Mouse (Mus musculus) kidney, adult 8-10 months (tissue): ENCODE measurements around the gene Gpank1.
A peak's percentile ranks its signal among the peaks of the same experiment; 100 is the strongest.
"Not testable (repeated sequence)": the region's sequence is repeated elsewhere in the genome, so short reads cannot be mapped to it uniquely, and the experiment has no call there.

Source experiments
- DNase-seq, 2 experiments: peaks; one replicate each; pipeline ENCODE4 v3.0.0; 2022

Gpank1 gene

GRCm38 (mm10) chr17:35100196-35100765, 21.0 kb upstream of the Gpank1 start:
- DNase-seq = no peak

DNA sequence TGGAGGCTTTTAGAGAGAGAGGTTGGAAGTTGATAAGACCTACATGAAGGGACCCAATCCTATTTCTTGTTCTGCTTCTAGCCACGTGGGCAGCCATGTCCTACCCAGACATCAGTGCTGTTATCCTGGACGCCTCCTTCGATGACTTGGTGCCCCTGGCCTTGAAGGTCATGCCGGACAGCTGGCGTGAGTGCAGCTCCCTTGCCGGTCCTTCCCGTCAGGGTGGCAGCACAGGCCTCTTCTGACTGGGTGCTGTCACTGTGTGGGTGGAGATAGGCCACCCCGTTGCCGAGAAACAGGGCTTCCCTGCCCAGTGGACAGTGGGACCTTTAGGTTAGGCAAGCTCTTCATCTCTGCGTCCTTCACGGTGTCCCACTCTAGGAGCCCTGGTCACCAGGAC, 20.1 kb upstream of the Gpank1 start:
- DNase-seq = no peak

DNA sequence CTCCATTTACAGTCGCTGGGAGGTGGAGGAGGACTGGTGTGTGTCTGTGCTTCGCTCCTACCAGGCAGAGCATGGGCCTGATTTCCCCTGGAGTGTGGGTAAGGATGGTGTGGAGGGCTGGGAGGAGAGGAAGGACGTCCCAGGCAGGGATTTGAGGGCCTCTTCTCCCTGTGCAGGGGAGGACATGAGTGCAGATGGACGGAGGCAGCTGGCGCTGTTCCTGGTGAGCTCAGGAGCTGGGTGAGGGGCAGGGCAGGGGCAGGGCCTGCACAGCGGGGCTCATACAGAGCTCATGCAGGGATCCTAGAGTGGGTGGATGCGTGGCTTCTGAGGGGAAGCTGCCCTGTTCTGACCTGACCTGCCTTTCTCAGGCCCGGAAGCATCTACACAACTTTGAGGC, 19.0 kb upstream of the Gpank1 start:
- no peak for DNase-seq

DNA sequence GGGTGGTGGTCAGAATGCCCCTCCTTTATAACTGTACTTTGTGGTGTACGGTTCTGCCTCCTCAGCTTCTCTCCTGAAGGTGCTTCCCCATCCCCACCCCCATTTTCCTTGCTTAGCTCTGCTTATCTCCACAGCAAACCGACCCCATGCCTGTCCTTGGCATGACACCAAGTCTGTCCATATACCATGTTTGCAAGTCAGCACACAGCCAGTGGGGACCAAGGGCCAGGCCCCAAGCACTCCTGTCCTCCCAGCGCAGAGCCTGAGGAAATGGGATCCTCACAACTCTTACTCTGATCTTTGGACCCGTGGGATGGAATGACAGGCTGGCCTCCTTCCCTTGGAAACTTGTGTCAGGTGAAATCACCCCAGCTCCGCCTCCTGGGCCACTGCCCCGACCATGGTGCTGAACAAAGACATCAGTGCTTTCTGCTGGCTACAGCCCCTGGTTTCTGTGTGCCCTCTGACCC, 18.0 kb upstream of the Gpank1 start:
- peak; percentile 75 to 82 for DNase-seq

DNA sequence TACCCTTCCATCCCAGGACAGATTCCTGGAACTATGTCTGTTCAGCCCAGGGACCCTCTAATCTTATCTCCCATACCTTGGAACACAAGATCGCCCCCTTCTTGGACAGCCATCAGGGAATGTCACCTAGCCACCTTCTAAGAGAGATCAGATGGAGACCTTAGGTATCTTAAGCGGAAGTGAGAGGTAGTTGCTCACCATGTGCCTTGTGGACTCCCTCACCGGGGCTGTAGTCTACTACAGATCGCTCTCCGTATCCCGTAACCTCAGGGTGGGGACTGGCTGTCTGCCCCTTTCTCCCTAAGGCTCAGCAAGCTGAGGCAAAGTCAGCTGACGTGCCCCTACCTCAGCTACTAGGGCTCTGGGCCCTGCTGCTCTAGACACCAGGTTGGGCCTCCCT, 17.2 kb upstream of the Gpank1 start:
- no peak for DNase-seq

DNA sequence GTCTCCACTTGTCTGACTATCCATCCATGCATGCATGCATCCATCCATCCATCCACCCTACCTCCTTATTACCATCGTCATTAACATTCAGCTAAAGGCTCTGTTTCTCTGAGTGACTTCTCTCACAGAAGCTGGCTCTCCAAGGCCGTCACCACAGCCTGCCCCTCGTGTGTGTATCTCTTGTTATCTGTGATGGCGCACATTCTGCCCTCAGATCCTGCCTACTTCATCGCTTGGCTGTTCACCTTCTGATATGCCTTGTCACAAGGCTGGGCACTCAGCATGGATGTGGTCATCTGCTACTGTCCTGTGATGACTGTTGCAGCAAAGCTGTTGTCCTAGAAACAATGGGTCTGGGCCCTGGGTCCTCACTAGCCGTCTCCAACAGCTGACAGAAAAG, 16.5 kb upstream of the Gpank1 start:
- no peak for DNase-seq

- peak in 1 of 2 experiments; percentile 45 for DNase-seq
These were observed 15.4 kb upstream of the Gpank1 start for GRCm38 (mm10) chr17:35105740-35106389.

DNA sequence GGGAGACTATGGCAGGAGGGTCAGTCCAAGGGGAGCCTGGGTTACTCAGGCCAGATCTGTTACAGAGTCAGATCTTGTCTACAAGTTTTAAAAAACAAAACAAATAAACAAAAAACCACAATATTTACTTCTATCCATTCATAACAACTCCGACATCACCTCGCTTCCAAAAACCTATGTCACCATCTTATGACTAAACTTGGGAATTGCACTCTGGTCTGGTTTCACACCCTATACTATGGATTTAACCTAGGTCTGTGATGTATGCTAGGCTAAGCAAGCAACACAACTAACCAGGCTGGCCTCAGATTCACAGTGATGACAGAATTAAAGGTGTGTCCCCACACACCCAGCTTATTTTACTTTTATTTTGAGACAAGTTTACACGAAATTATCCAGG, 14.7 kb upstream of the Gpank1 start:
- DNase-seq = no peak

DNA sequence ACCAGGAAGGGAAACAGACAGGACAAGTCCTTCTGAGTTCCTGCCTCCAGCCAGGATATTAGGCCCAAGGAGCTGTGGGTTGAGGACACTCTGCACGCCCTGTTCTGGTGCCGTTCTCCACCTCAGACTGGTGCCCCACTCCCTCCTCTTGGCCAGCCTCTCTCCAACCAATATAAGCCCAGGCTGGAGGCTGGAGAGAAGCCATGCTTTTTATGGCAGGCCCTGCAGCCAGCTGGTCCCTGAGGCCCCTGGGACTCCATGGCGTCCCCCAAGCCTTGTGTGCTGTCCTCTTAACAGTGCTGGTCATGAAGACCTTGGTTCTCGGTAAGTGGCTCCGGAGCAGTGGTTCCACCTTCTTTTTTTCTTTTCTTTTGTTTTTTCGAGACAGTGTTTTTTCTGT, 13.2 kb upstream of the Gpank1 start, which contains the start of gene Ly6g5c:
Gene Ly6g5c (plus strand): TSS at position 183 of the 400 bp plus-strand sequence.
- DNase-seq = no peak

DNA sequence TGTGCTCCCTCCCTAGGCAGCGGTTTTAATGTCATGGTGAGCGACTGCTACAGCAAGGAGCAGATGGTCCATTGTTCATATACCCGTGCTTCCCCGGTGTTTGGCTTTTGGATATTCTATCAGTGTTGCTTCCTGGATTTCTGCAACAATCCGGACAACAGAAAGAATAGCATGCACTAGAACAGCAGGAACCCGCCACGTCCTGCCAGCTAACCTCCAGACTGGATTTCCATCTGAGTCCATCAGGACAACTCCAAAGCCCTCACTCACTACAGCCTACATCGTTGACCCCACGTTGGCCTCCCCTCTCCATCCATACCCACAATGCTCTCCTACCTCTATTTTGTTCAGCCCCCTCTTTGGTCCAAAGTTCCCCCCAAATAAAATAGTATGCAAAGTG, 9.5 kb upstream of the Gpank1 start:
- DNase-seq = no peak

DNA sequence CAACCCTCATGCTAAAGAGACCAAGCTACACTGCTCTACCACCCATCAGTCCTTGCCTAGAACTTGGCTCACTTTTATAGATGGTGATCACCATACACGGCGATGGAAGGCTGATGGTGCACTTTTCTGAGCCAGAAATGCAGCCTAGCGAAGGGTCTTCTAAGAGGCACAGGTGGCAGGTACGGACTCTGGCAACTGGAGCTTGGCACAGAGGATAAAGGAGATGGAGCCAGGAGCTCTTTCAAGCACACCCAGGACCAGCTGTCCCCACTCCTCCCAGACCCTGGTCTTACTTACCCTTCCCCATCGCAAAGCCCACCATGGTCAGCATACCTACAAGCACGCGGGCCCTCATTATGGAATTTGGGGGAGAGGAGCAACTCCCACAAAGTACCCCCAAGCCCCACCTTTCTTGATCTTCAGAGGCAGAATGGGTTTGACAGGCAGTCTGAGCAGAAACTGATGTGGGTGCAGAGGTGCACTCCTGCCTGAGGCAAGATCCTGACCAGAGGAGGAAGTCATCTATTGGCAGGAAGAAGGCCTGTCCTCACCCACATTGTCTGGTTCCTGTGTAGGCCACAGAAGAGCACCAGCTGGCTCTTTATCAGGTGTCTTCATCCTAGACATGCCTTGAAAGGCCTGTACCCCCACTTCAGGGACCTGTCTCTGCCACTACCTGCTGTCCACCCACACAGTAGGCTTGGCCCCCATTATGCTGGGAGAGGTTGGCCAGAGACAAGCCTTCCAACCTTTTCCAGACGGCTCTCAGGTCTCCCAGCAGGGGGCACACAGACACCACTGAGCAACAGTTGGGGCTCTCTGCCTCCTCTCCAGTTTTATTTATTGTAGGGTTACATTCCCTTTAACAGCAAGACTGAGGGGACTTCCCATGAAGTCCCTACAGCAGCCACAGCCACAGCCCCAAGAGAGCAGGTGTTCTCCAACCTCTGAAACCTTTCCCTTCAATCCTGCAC, 5.9 kb upstream of the Gpank1 start, which contains the start of gene Ly6g5b:
Gene Ly6g5b (minus strand): TSS at position 383 of the 974 bp plus-strand sequence.
- no peak for DNase-seq

GRCm38 (mm10) chr17:35120745-35121142, 511 bp upstream of the Gpank1 start:
- peak; percentile 49 to 58 for DNase-seq

GRCm38 (mm10) chr17:35121871-35122303, 632 bp downstream of the Gpank1 start, which contains the start of gene Csnk2b:
Gene Csnk2b (minus strand): TSS chr17:35122053.
- peak; percentile 44 to 51 for DNase-seq

GRCm38 (mm10) chr17:35123287-35123686, 2.0 kb downstream of the Gpank1 start:
- DNase-seq = not testable (repeated sequence)

DNA sequence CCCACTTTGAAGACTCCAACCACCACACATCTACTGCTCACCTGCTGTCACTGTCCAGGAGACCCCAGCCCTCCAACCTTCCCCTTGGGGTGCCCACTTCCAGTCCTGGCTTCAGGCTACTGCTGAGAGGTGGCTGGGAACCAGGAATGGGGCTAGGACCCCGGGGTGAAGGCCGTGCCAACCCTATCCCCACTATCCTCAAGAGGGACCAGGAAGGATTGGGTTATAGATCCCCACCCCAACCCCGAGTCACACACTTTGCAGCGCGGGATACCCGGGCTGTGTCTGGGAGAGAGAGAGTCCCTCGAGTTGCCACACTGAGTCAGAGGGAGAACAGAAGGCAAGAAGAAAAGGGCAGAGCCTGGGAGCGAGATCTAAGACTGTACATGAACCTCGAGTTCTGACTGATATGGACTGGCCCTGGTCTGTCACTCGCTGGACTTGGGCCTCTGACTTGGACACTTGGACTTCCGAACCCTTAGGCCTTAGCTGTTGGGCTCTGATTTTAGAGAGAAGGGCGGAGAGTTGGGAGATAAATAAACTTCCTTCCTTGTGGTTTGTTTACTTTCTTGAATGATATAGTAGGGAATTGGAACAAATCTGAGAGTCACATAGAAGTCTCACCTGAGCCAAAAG, 3.1 kb downstream of the Gpank1 start:
- DNase-seq = not testable (repeated sequence)

- DNase-seq = no peak
These were observed 3.8 kb downstream of the Gpank1 start for GRCm38 (mm10) chr17:35125081-35125480.

GRCm38 (mm10) chr17:35125578-35125977, 4.3 kb downstream of the Gpank1 start:
- DNase-seq = no peak

DNA sequence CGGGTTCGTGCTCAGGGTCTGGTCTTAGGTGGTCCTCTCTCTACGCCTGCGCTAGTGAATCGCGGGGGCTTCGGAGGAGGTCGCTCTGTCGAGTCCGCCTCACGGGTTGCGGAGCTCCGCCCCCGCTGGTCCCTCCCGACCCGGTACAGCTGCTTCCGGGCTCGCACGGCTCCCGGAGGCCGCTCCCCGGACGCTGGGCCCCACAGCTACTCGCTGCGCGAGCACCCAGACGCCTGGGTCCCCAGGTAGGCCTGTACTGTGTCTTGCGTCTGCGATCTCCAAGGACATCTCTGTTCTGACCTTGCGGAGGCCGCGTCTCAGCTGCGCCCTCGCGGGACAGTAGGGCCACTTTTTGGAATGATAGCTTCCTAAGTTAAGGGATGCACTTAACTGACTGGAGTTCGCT, 5.0 kb downstream of the Gpank1 start, which contains the start of gene D17H6S53E:
Gene D17H6S53E (plus strand): TSS at position 168 of the 406 bp plus-strand sequence.
- peak; percentile 66 to 69 for DNase-seq

DNA sequence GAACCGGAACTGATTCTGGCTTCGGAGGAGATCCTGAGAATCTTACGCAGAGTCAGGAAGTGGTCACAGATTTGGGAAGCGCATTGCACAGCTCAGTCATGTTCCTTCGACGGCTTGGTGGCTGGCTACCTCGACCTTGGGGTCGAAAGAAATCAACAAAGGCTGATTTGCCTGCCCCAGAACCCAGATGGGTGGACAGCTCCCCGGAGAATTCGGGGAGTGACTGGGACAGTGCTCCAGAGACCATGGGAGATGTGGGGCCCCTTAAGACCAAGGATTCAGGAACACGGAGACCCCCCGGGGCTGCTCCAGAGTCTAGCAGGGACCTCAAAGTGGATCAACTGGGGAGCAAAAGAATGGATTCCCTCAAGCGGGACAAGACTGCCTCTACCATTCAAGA, 5.8 kb downstream of the Gpank1 start:
- DNase-seq = no peak

DNA sequence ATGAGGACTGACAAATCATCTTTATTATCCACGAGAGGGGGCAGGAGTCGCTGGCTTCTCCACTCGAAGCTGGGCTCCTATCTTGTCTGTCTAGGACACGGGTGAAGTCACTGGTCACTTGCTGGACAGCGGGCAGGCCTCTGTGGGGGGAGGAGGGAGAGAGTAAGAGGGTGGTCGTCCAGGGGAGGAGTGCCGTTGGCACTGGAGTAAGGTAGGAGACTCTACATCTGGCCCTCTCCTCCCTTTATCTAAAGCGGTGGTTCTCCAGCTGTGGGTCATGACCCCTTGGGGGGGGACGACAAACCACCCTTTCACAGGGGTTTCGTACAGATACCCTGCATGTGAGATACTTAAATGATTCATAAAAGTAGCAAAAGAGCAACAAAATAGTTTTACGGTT, 7.7 kb downstream of the Gpank1 start:
- no peak for DNase-seq

DNA sequence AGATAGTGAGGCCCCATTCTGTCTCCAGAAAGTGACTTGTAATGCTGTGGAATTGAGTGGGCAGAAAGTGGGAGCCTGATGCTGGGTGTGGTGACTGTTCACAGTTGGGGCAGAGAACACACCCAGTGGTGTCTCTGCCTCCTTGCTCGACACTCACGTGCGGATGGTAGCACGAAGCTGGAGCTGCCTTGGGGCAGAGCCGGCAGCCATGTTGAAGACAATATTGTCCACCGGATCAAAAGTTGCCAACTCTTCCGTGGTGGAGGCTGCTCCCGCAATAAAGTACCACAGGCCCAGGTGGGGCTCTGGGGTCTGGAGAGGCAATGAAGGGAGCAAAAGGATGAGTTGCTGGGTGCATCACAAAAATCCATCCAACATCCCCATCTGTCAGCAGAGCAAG, 9.8 kb downstream of the Gpank1 start:
- no peak for DNase-seq

DNA sequence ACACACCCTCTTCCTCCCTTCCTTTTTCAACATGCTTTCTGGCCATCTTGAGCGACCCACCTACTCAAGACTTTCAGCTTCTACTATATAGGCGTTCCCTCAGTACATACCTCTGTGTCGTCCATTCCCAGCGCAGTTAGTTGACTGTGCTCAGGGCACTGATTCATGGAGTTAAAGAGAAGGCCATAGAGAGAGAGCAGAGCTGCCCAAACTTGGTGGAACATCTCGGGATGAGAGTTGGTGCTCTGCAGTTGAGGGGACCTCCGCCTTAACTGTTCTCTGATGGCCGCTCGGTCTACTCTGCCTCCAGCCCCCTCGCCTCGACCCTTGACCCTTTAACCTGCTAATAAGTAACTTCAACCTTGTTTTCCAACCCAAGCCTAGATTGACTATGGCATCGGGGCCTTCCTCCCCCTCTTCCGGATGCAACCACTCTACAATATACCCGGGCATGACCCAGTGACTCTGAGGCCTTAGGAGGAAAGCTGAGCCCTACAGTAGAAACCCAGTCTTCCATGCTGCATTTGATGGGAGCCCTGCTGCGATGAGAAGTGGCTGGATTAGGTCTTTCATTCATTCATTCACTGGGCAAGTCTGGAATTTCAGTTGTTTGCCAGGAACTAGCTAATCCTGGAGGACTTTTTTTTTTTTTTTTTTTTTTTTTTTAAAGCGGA, 10.4 kb downstream of the Gpank1 start, which contains the start of gene Apom:
Gene Apom (minus strand): TSS at position 551 of the 674 bp plus-strand sequence.
- DNase-seq = peak in 1 of 2 experiments; percentile 41
